Mouse (Mus musculus) kidney, postnatal 0 days (tissue): ENCODE data around the gene Pgf. TPM values are rescaled to one million over a fixed set of nuclear protein-coding genes. Genes with fewer than 3 reads are reported as not detected.
A peak's percentile ranks its signal among the peaks of the same experiment; 100 is the strongest.

Experiments
- ATAC-seq: fragments of 200-750 bp; cut with Nextera tagmentation; replicated peaks from 2 replicates; pipeline ENCODE4 v1.8.0; 2017; ENCODE audit warnings: low read depth, moderate number of reproducible peaks, moderate TSS enrichment, moderate library complexity; ENCODE audit not compliant: low FRiP score
- DNase-seq: peaks from one replicate; pipeline ENCODE4 v3.0.0-alpha.2; 2016; ENCODE audit warnings: low spot score
- H3K27ac ChIP-seq: fragments of 300-500 bp; sonication (generic); 2 replicates; pipeline ENCODE4 v1.5.1; 2014; ENCODE audit warnings: mild to moderate bottlenecking
- H3K27me3 ChIP-seq: fragments of 300-500 bp; sonication (generic); 2 replicates; pipeline ENCODE4 v1.6.1; 2014; ENCODE audit warnings: low read length, mixed read lengths; ENCODE audit not compliant: insufficient read depth
- H3K36me3 ChIP-seq: fragments of 300-500 bp; sonication (generic); 2 replicates; pipeline ENCODE4 v1.6.1; 2014; ENCODE audit warnings: low read length, mixed read lengths; ENCODE audit not compliant: insufficient read depth
- H3K4me1 ChIP-seq: fragments of 300-500 bp; sonication (generic); replicated peaks from 2 replicates; pipeline ENCODE4 v1.6.1; 2014; ENCODE audit warnings: antibody characterized with exemption, low read length, mixed read lengths; ENCODE audit not compliant: insufficient read depth
- H3K4me2 ChIP-seq: fragments of 300-500 bp; sonication (generic); 2 replicates; pipeline ENCODE4 v1.6.1; 2014; ENCODE audit warnings: mild to moderate bottlenecking, low read length, moderate library complexity, mixed read lengths
- H3K4me3 ChIP-seq: fragments of 300-500 bp; sonication (generic); replicated peaks from 2 replicates; pipeline ENCODE4 v1.5.1; 2014; ENCODE audit warnings: low read depth, low read length
- H3K9ac ChIP-seq: fragments of 300-500 bp; sonication (generic); 2 replicates; pipeline ENCODE4 v1.6.1; 2014; ENCODE audit warnings: low read depth, low read length
- H3K9me3 ChIP-seq: fragments of 300-500 bp; sonication (generic); replicated peaks from 2 replicates; pipeline ENCODE4 v1.6.1; 2016; ENCODE audit warnings: low read length, inconsistent platforms, mixed read lengths
- CTCF ChIP-seq: IDR thresholded peaks from 2 replicates; pipeline ENCODE4 v1.5.1; 2016; ENCODE audit warnings: antibody characterized with exemption, low read depth, mild to moderate bottlenecking, moderate library complexity
- WGBS: fragments of 180-500 bp; shearing (Covaris S2); extraction: QIAGEN DNeasy Blood & Tissue Kit; methylation state at CpG from one replicate; pipeline ENCODE4 v1.1.7; 2014; 5-methylcytosine and 5-hydroxymethylcytosine counted together
- polyA plus RNA-seq: library from polyadenylated mRNA; unstranded; fragments of >200 nt; fragmentation: Nextera tagmentation; extraction: Ambion mirVana; gene quantifications from 2 replicates; pipeline ENCODE4 v1.2.1, GENCODE M21; 2015

Pgf gene
- polyA plus RNA-seq, 1 experiment from 2014 or later = 6.1 TPM

- Histone ChIP-seq H3K9ac (no peak overlapping the region), H3K4me2 (no peak overlapping the region), H3K4me3 (no peak overlapping the region), H3K4me1 (peaks cover 11% of the 10 kb centered on the region), H3K27me3 (no peaks in the 10 kb centered on the region), H3K27ac (peak overlapping the region; percentile 31; the same call in 1 of the 2 replicates), H3K9me3 (no peaks in the 10 kb centered on the region), H3K36me3 (no peaks in the 10 kb centered on the region)
- ATAC-seq (no peak), DNase-seq (peak; percentile 52)
- 20% methylated on average over 4 of the region's 4 CpGs for WGBS
- TF ChIP-seq CTCF = no peak
Measured at GRCm38 (mm10) chr12:85194623-85195018, 17.0 kb upstream of the Pgf start.

DNA sequence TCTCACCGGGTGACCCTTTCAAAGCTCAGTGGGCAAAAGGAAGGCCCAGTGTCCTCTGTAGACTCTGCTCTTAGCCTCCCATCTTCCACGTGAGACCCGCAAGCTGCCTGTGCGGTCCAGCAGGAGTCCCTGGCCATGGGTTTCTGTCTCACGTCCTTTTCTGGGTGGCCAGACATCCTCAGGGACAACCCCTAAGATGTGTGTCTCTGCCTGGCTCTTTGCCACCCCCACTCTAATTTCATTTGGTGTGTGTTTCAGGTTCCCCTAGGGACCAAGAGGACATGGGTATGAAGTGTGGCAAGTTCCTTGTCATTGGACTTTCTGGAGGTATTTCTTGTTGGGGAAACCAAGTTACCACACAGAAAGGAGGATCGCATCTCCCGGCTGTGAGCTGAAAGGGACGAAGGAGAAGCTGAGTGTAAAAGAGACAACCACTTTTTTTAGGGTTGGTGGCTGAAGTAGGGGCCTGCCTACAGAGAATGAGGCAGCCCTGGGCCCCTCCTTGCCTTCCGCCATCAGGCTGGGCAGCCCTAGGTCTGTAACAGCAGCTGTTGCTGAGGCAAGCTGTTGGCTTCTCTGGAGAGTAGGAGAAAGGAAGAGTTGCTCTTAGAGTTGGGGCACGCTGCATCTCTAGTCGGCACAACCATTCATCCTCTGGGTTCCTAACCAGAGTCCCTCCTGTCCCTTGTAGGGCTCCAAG is 16.5 kb upstream of the Pgf start:
- Histone ChIP-seq H3K4me2 (no peak overlapping the region), H3K4me1 (peaks cover 11% of the 10 kb centered on the region), H3K4me3 (no peak overlapping the region), H3K9me3 (no peaks in the 10 kb centered on the region), H3K27me3 (no peaks in the 10 kb centered on the region), H3K9ac (no peak overlapping the region), H3K27ac (no peak overlapping the region), H3K36me3 (no peaks in the 10 kb centered on the region)
- no peak for ATAC-seq
- WGBS = 89% methylated on average over 11 of the region's 11 CpGs
- TF ChIP-seq CTCF = no peak
- no peak for DNase-seq

DNA sequence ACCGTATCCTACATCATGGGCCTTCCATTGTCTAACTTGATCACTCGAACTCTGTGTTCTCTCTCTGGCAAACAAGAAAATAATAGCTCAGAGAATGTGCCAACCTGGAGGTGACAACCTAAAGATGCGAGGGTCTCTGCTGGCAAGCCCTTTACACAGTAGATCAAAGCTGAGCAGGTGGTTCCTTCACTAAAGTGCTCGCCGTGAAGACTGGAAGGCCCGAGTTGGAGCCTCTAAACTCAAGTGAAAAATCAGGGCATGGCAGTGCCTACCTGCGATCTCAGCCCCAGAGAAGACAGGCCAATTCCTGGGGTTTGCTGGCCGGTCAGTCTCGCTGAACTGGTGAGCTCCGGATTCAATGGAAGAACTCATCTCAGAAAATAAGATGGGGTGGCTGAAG is 15.6 kb upstream of the Pgf start:
- DNase-seq = no peak
- ATAC-seq = no peak
- H3K36me3 ChIP-seq = no peaks in the 10 kb centered on the region
- H3K9me3 ChIP-seq = no peaks in the 10 kb centered on the region
- no peak overlapping the region for H3K27ac ChIP-seq
- no peak overlapping the region for H3K9ac ChIP-seq
- no peak overlapping the region for H3K4me3 ChIP-seq
- 84% methylated on average over 10 of the region's 10 CpGs for WGBS
- H3K4me2 ChIP-seq = no peak overlapping the region
- no peak for TF ChIP-seq CTCF
- peaks cover 11% of the 10 kb centered on the region for H3K4me1 ChIP-seq
- H3K27me3 ChIP-seq = no peaks in the 10 kb centered on the region

GRCm38 (mm10) chr12:85192461-85193108 is 15.0 kb upstream of the Pgf start:
- no peaks in the 10 kb centered on the region for H3K27me3 ChIP-seq
- H3K36me3 ChIP-seq = no peaks in the 10 kb centered on the region
- peaks cover 11% of the 10 kb centered on the region for H3K4me1 ChIP-seq
- H3K9ac ChIP-seq = no peak overlapping the region
- TF ChIP-seq CTCF = no peak
- no peak overlapping the region for H3K4me3 ChIP-seq
- WGBS = 17% methylated on average over 19 of the region's 19 CpGs
- ATAC-seq = peak; percentile 56; the same call in 1 of the 2 replicates
- no peak overlapping the region for H3K27ac ChIP-seq
- no peaks in the 10 kb centered on the region for H3K9me3 ChIP-seq
- DNase-seq = no peak
- no peak overlapping the region for H3K4me2 ChIP-seq

GRCm38 (mm10) chr12:85190290-85190689 is 12.7 kb upstream of the Pgf start:
- Histone ChIP-seq H3K4me1 (peaks cover 11% of the 10 kb centered on the region), H3K9ac (no peak overlapping the region), H3K9me3 (no peaks in the 10 kb centered on the region), H3K27me3 (no peaks in the 10 kb centered on the region), H3K4me2 (no peak overlapping the region), H3K36me3 (no peaks in the 10 kb centered on the region), H3K4me3 (no peak overlapping the region), H3K27ac (no peak overlapping the region)
- no peak for ATAC-seq
- DNase-seq = no peak
- WGBS = 78% methylated on average over 7 of the region's 7 CpGs
- no peak for TF ChIP-seq CTCF

GRCm38 (mm10) chr12:85186361-85186760 is 8.8 kb upstream of the Pgf start:
- TF ChIP-seq CTCF = no peak
- ATAC-seq (no peak), DNase-seq (no peak)
- Histone ChIP-seq H3K36me3 (no peaks in the 10 kb centered on the region), H3K9me3 (no peaks in the 10 kb centered on the region), H3K4me3 (no peak overlapping the region), H3K4me2 (no peak overlapping the region), H3K4me1 (peaks cover 11% of the 10 kb centered on the region; the same call in 1 of the 2 replicates), H3K27ac (no peak overlapping the region), H3K27me3 (no peaks in the 10 kb centered on the region), H3K9ac (no peak overlapping the region)
- 60% methylated on average over 7 of the region's 7 CpGs for WGBS
